Mouse (Mus musculus): ENCODE results near the gene Ephb2. TPM values are rescaled to one million over a fixed set of nuclear protein-coding genes. Genes with fewer than 3 reads are reported as not detected.

Gene Ephb2
- polyA plus RNA-seq, 1 experiment, result 2.7 TPM

DNA sequence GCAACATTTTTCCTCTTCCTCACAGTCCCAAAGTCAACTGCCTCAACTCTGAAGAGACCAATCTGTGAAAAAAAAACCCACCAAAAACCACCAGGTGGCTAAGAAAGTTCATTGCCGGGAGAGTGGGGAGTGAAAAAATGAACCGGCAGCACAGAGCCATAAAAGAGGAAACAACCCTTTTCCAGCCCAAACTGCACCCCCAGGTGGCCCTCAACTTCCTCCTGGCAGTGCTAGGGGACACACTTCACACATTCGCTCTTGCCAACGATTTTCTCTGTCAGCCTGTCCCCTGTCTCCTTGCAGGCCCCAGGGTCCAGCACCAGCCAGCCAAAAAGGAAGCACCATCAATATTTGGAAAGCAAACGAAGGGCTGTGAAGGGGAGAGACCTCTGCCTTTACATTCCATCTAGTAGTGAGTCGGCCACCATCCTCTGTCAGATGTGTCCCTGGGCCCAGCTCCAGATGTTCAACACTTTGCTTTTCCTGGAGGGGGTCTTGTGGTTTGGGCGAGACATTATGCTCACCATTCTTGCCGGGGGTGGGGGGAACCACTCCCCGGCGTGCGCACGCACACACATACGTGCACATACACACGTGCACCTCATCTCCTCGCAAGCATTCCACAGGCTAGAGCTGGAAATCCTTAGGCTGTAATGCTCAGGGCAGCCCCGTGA is 3.1 kb downstream of the Ephb2 start:
- 12% methylated on average over 16 of the region's 16 CpGs for WGBS
- peaks cover 22% of the 10 kb centered on the region for H3K27me3 ChIP-seq (ENCODE audit: control insufficient read depth, insufficient read depth, low read length)

DNA sequence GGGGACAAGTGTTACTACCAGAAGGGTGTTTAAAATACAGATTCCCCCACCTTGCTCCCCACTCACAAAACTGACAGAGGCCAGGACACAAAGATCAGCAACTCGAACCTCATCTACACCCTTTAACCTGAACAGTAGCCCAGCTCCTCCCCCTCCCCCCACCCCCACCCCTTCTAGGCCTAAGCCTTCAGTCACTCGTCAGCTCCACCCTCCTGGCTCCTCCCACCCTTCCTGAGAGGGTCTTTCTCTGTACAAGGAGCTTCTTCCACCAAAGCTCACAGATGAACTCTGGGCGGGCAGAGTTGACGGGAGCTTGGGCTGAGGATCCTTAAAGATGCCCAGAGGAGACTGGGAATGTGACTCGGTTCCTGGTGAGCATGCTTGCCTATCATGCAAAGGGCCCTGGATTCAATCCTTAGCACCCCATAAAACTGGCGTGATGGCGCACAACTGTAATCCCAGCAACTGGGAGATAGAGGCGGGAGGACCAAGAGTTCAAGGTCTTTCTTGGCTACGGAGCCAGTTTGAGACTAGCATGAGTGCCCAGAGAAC is 5.4 kb downstream of the Ephb2 start:
- peaks cover 8% of the 10 kb centered on the region for H3K4me1 ChIP-seq (ENCODE audit: control insufficient read depth, insufficient read depth, insufficient read length)
- 84% methylated on average over 9 of the region's 9 CpGs for WGBS
- no peak for DNase-seq (ENCODE audit: low read depth in 1 of 2, low spot score in 2 of 2)
- no peak for TF ChIP-seq POLR2A (IDR thresholded peaks at IDR 0.05; ENCODE audit: low read depth, low read length)
- no peak for TF ChIP-seq CTCF (IDR thresholded peaks at IDR 0.05; ENCODE audit: extremely low read depth, insufficient read depth, insufficient read length, insufficient replicate concordance)
- no peaks in the 10 kb centered on the region for H3K36me3 ChIP-seq (ENCODE audit: control insufficient read depth, insufficient read depth, low read length)
- H3K4me3 ChIP-seq (ENCODE audit: extremely low read depth, insufficient read depth, insufficient read length), result no peak overlapping the region
- H3K27ac ChIP-seq (ENCODE audit: insufficient read depth, low read length), result no peak overlapping the region
- peaks cover 10% of the 10 kb centered on the region for H3K27me3 ChIP-seq (ENCODE audit: control insufficient read depth, insufficient read depth, low read length)

More for the DNA sequence above, 3.1 kb downstream of the Ephb2 start:
- H3K36me3 ChIP-seq (ENCODE audit: control insufficient read depth, insufficient read depth, low read length), result no peaks in the 10 kb centered on the region
- no peak for DNase-seq (ENCODE audit: low read depth in 1 of 2, low spot score in 2 of 2)
- peaks cover 8% of the 10 kb centered on the region for H3K4me1 ChIP-seq (ENCODE audit: control insufficient read depth, insufficient read depth, insufficient read length)
- no peak for TF ChIP-seq CTCF (IDR thresholded peaks at IDR 0.05; ENCODE audit: extremely low read depth, insufficient read depth, insufficient read length, insufficient replicate concordance)
- no peak for TF ChIP-seq POLR2A (IDR thresholded peaks at IDR 0.05; ENCODE audit: low read depth, low read length)
- H3K4me3 ChIP-seq (ENCODE audit: extremely low read depth, insufficient read depth, insufficient read length), result no peak overlapping the region
- H3K27ac ChIP-seq (ENCODE audit: insufficient read depth, low read length), result no peak overlapping the region

DNA sequence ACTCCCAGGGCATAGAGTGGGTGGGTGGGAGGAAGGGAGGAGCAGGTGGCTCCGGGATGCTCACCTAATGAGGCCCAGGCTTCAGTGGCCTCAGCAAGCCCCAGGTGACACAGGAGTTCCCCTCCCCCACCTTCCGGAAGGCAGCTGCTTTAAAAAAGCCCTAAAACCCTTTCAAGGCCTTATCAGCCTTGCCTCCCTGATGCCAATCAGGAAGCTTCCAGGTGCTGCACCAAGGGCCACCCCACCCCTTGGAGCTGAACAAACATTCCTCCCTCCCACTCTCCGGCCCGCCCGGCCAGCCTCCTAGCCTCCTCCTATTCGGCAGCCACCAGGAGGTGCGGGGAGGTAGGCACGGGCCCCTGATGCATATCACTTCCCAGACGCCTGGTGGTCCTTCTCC is 6.0 kb downstream of the Ephb2 start:
- H3K27ac ChIP-seq (ENCODE audit: insufficient read depth, low read length), result no peak overlapping the region
- no peak overlapping the region for H3K4me3 ChIP-seq (ENCODE audit: extremely low read depth, insufficient read depth, insufficient read length)
- no peak for DNase-seq (ENCODE audit: low read depth in 1 of 2, low spot score in 2 of 2)
- H3K27me3 ChIP-seq (ENCODE audit: control insufficient read depth, insufficient read depth, low read length), result peaks cover 5% of the 10 kb centered on the region
- 65% methylated on average over 9 of the region's 9 CpGs for WGBS
- no peak for TF ChIP-seq CTCF (IDR thresholded peaks at IDR 0.05; ENCODE audit: extremely low read depth, insufficient read depth, insufficient read length, insufficient replicate concordance)
- no peak for TF ChIP-seq POLR2A (IDR thresholded peaks at IDR 0.05; ENCODE audit: low read depth, low read length)
- H3K4me1 ChIP-seq (ENCODE audit: control insufficient read depth, insufficient read depth, insufficient read length), result peaks cover 3% of the 10 kb centered on the region
- H3K36me3 ChIP-seq (ENCODE audit: control insufficient read depth, insufficient read depth, low read length), result no peaks in the 10 kb centered on the region

DNA sequence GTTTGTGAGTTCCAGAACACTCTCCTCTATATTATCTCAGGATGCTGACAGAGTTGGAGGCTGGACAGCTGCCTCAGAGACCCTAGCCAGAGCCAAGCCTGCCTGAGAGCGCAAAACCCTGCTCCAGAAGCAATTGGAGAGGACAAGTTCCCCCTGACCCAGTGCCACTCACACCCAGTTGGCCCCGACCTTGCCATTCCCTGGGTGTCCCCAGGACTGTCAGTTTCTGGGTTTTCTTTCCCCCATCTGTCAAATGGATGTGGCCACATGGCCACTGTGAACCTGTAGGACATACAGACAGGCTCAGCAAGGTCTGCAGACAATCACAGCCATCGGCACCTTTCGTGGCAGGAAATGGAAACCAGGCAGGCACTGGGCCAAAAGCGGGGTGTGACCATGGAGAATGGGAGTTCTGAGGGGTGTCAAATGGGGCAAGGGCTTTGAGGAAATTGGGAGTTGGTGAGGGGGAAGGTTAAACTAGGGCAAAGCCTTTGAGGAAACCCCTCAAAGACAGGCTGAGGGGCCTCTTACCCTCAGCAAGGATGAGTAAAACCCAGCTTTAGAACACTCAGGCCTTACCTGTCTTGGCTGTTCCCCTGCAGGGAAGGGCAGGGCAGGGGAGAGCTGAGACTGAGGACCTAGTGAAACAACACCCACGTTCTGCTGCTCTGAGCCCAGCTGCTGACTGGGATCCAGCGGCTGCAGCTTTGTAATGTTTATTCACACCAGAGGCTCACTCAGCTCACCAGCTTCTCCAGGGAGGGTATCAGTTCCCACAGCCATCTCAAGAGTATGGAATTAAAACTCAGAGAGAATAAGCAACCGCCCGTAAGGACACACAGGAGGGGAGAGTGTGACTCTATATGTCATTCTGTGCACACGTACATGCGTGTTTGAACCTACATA is 6.9 kb downstream of the Ephb2 start:
- Histone ChIP-seq H3K27ac (ENCODE audit: insufficient read depth, low read length) (no peak overlapping the region), H3K27me3 (ENCODE audit: control insufficient read depth, insufficient read depth, low read length) (peaks cover under 1% of the 10 kb centered on the region; the same call in 1 of the 2 replicates), H3K4me3 (ENCODE audit: extremely low read depth, insufficient read depth, insufficient read length) (no peak overlapping the region), H3K4me1 (ENCODE audit: control insufficient read depth, insufficient read depth, insufficient read length) (no peaks in the 10 kb centered on the region; the same call in 1 of the 2 replicates), H3K36me3 (ENCODE audit: control insufficient read depth, insufficient read depth, low read length) (no peaks in the 10 kb centered on the region)
- no peak for DNase-seq (ENCODE audit: low read depth in 1 of 2, low spot score in 2 of 2)
- WGBS, result 68% methylated on average over 11 of the region's 11 CpGs
- TF ChIP-seq POLR2A (IDR thresholded peaks at IDR 0.05; ENCODE audit: low read depth, low read length) (no peak), CTCF (IDR thresholded peaks at IDR 0.05; ENCODE audit: extremely low read depth, insufficient read depth, insufficient read length, insufficient replicate concordance) (no peak)

DNA sequence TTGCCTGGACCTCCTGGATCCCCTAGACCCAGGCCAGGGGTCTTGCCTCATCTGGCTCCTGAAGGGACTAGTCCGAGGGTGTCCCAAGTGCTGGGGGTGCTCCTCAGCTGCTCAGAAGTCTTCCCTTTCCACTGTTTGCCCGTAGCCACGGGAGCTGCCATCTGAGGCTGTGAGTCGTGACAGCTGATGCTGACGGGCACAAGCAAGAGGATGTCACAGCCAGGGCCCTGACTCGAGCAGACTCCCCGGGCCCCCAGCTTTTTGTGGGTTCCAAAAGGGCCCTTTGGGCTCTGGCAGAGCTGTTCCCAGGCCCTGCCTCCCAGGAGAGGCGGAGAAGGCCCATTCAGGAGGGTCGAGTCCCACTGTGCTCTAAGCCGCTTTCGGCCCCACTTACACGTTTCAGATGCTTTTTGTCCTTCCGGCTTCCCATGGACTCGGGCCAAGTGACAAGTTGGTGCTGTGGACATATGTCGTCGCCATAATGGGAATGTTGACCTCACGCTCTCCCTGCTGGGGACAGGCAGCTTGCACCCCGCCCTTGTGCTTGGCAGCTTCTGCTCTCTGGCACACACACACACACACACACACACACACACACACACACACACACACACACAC is 10.7 kb downstream of the Ephb2 start:
- no peak overlapping the region for H3K27ac ChIP-seq (ENCODE audit: insufficient read depth, low read length)
- no peaks in the 10 kb centered on the region for H3K27me3 ChIP-seq (ENCODE audit: control insufficient read depth, insufficient read depth, low read length)
- WGBS, result 81% methylated on average over 17 of the region's 18 CpGs
- DNase-seq (ENCODE audit: low read depth in 1 of 2, low spot score in 2 of 2), result no peak
- no peaks in the 10 kb centered on the region for H3K36me3 ChIP-seq (ENCODE audit: control insufficient read depth, insufficient read depth, low read length)
- no peak overlapping the region for H3K4me3 ChIP-seq (ENCODE audit: extremely low read depth, insufficient read depth, insufficient read length)
- no peak for TF ChIP-seq POLR2A (IDR thresholded peaks at IDR 0.05; ENCODE audit: low read depth, low read length)
- no peak for TF ChIP-seq CTCF (IDR thresholded peaks at IDR 0.05; ENCODE audit: extremely low read depth, insufficient read depth, insufficient read length, insufficient replicate concordance)
- no peaks in the 10 kb centered on the region for H3K4me1 ChIP-seq (ENCODE audit: control insufficient read depth, insufficient read depth, insufficient read length)

DNA sequence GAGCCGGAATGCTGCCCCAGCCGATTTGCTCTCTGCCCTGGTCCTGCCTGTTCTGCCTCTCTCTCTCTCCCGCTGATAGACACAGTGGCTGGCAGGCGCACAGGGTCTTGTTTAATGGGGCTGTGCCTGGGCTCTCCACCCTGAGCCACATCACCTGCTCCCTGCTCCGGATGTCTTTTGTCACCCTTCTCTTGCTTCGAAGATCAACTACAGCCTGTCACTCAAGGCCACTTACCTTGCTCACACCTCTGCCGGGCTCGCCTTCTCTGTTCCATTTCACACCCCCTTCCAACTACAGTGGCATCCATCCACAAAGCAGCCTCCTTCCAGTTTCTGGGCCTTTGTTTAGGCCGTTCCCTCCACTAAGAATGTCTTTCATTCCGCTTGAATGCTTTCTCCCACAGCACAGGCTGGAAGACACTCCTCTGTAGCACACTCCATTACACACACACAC is 15.7 kb downstream of the Ephb2 start:
- DNase-seq (ENCODE audit: low read depth in 1 of 2, low spot score in 2 of 2), result no peak
- no peaks in the 10 kb centered on the region for H3K27me3 ChIP-seq (ENCODE audit: control insufficient read depth, insufficient read depth, low read length)
- H3K36me3 ChIP-seq (ENCODE audit: control insufficient read depth, insufficient read depth, low read length), result no peaks in the 10 kb centered on the region
- H3K4me3 ChIP-seq (ENCODE audit: extremely low read depth, insufficient read depth, insufficient read length), result no peak overlapping the region
- WGBS, result 88% methylated on average over 10 of the region's 10 CpGs
- no peaks in the 10 kb centered on the region for H3K4me1 ChIP-seq (ENCODE audit: control insufficient read depth, insufficient read depth, insufficient read length)
- no peak overlapping the region for H3K27ac ChIP-seq (ENCODE audit: insufficient read depth, low read length)
- TF ChIP-seq POLR2A (IDR thresholded peaks at IDR 0.05; ENCODE audit: low read depth, low read length) (no peak), CTCF (IDR thresholded peaks at IDR 0.05; ENCODE audit: extremely low read depth, insufficient read depth, insufficient read length, insufficient replicate concordance) (no peak)

Data from spleen, adult 2 months (tissue).